23 mouse cellular contexts compared by ENCODE assay signal in the genomic region with DNA sequence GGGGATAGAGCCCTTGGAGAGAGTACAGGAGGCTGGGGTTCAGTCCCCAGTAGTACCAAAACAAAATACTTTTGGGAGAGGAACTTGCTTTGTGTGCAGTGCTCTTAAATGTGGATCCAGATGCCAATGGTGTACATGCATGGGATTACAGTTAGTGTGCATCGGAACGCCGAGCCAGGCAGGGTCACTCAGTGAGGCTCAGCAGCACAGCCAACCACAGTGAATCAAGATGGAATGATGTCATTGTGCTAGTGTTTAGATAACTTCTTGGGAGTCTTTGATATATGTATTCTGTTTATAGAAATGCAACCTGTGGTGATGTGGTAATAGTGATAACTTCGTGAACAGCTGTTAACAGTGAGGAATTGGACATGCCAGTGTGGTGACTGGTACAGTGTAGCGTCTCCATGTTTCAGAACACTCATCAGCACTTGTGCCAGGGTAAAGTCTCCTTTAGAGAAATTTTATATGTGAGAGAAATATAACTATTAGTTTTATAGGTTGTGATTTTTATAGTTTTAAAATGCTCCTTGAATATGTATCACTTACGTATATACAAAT. TPM values are rescaled to one million over a fixed set of nuclear protein-coding genes. Genes with fewer than 3 reads are reported as not detected.
DNase-seq lines count a peak whose midpoint lies in the region; ATAC-seq and TF ChIP-seq lines count a peak whose summit lies in the region.
"Had no signal": no experiment of that assay in that cellular context is flagged by ENCODE, and none has a peak within 500 bp of the region (broad histone marks: within the 10 kb centered on the region; RNA-seq: fewer than 3 reads in every experiment).

No protein-coding gene starts in this region.

- no peak overlapping the region for H3K9ac ChIP-seq in heart, embryonic 16.5 days (ENCODE audit: low read length)
- H3K9ac ChIP-seq in liver, embryonic 14.5 days (replicated peaks), result no peak overlapping the region
- H3K9ac ChIP-seq: limb, embryonic 12.5 days; lung, embryonic 14.5 days had no signal

- 0 out of 2 replicates have a peak overlapping the region, but pooled peaks have one; percentile 1 for H3K4me2 ChIP-seq in heart, embryonic 16.5 days (ENCODE audit: low read depth, low read length)
- H3K4me2 ChIP-seq in liver, embryonic 14.5 days (ENCODE audit: low read depth), result peak overlapping the region; percentile 47
- H3K4me2 ChIP-seq: limb, embryonic 12.5 days; lung, embryonic 14.5 days had no signal

- H3K36me3 ChIP-seq in heart, embryonic 16.5 days (ENCODE audit: control insufficient read depth, insufficient read depth), result no peaks in the 10 kb centered on the region
- H3K36me3 ChIP-seq in heart, embryonic 10.5 days, result no peaks in the 10 kb centered on the region
- no peaks in the 10 kb centered on the region for H3K36me3 ChIP-seq in liver, embryonic 14.5 days (replicated peaks; ENCODE audit: control insufficient read depth, insufficient read depth, low read depth)
- peaks cover 1% of the 10 kb centered on the region; the same call in 1 of the 2 replicates for H3K36me3 ChIP-seq in small intestine, adult 2 months (ENCODE audit: control insufficient read depth, insufficient read depth, low read length)
- H3K36me3 ChIP-seq: limb, embryonic 12.5 days; midbrain, embryonic 10.5 days had no signal

- ATAC-seq in heart, embryonic 16.5 days (replicated peaks; ENCODE audit: extremely low read depth, insufficient read depth, low FRiP score), result no peak; the same call in 1 of the 2 replicates
- ATAC-seq in erythroblast, adult 5-6 weeks (replicated peaks; ENCODE audit: low FRiP score, poor library complexity, severe bottlenecking), result 0 out of 2 replicates have a peak, but pooled peaks have one; percentile 17
- ATAC-seq in liver, embryonic 14.5 days (ENCODE audit: insufficient read depth), result peak; percentile 68; the same call in 1 of the 2 replicates

- no peak overlapping the region for H3K4me3 ChIP-seq in heart, embryonic 16.5 days (ENCODE audit: low read length)
- H3K4me3 ChIP-seq in heart, embryonic 10.5 days, result no peak overlapping the region
- H3K4me3 ChIP-seq in liver, embryonic 14.5 days (ENCODE audit: insufficient read depth in 1 of 2, low read depth in 2 of 2, low read length in 2 of 2), result no peak overlapping the region
- no peak overlapping the region; the same call in 1 of the 2 replicates for H3K4me3 ChIP-seq in small intestine, adult 2 months (ENCODE audit: low read depth, low read length)
- no peak overlapping the region for H3K4me3 ChIP-seq in cerebellum, adult 2 months (replicated peaks; ENCODE audit: insufficient read depth, low read depth, low read length)
- H3K4me3 ChIP-seq: gastrocnemius, adult 2 months; limb, embryonic 12.5 days; midbrain, embryonic 10.5 days had no signal

- no peaks in the 10 kb centered on the region for H3K9me3 ChIP-seq in heart, embryonic 16.5 days (replicated peaks; ENCODE audit: control insufficient read depth, low read length)
- no peaks in the 10 kb centered on the region for H3K9me3 ChIP-seq in heart, embryonic 10.5 days
- no peaks in the 10 kb centered on the region for H3K9me3 ChIP-seq in liver, embryonic 14.5 days (ENCODE audit: control insufficient read depth, low read length)
- H3K9me3 ChIP-seq: limb, embryonic 12.5 days; midbrain, embryonic 10.5 days had no signal

- TF ChIP-seq EP300 in liver, embryonic 14.5 days (IDR thresholded peaks at IDR 0.05; ENCODE audit: low read depth), result 0 out of 2 replicates have a peak, but pooled peaks have one; percentile 12

- peaks cover 16% of the 10 kb centered on the region for H3K4me1 ChIP-seq in heart, embryonic 16.5 days (ENCODE audit: control insufficient read depth, insufficient read depth, low read length)
- H3K4me1 ChIP-seq in heart, embryonic 10.5 days, result peaks cover 25% of the 10 kb centered on the region
- peaks cover 5 to 16% of the 10 kb centered on the region in 2 experiments for H3K4me1 ChIP-seq in liver, embryonic 14.5 days (replicated peaks; ENCODE audit: control insufficient read depth in 2 of 2, insufficient read depth in 2 of 2, low read length in 1 of 2)
- peaks cover 20% of the 10 kb centered on the region; the same call in 1 of the 2 replicates for H3K4me1 ChIP-seq in small intestine, adult 2 months (ENCODE audit: control insufficient read depth, insufficient read depth, insufficient read length, low read length)
- peaks cover 19% of the 10 kb centered on the region for H3K4me1 ChIP-seq in cerebellum, adult 2 months (ENCODE audit: control insufficient read depth, insufficient read depth, low read length)

- TF ChIP-seq POLR2A in small intestine, adult 2 months (IDR thresholded peaks at IDR 0.05; ENCODE audit: low read depth, low read length), result no peak
- TF ChIP-seq POLR2A in cerebellum, adult 2 months (IDR thresholded peaks at IDR 0.05; ENCODE audit: borderline replicate concordance, insufficient read depth, low read length), result no peak

- no peak for DNase-seq in heart, embryonic 10.5 days (ENCODE audit: low spot score)
- no peak for DNase-seq in liver, embryonic 14.5 days (ENCODE audit: low read depth in 3 of 3, low spot score in 3 of 3)
- no peak for DNase-seq in T-cell, adult 2 months (ENCODE audit: low spot score)
- DNase-seq in thymus, postnatal 14 days, result no peak
- no peak for DNase-seq in cerebellum, adult 2 months
- DNase-seq: adrenal gland, postnatal 14 days; cerebellum, adult 11-12 months; cerebellum, postnatal 25 days; gastrocnemius, adult 2 months; kidney, adult 9 months; kidney, postnatal 4 days; lung, embryonic 14.5 days; lung, postnatal 36 days; retina, postnatal 1 day had no signal

- no peak for TF ChIP-seq CTCF in liver, embryonic 14.5 days (IDR thresholded peaks at IDR 0.05; ENCODE audit: low read depth)
- TF ChIP-seq CTCF in small intestine, adult 2 months (IDR thresholded peaks at IDR 0.05; ENCODE audit: extremely low read depth, insufficient read length, insufficient replicate concordance, low read depth, low read length), result no peak
- no peak for TF ChIP-seq CTCF in cerebellum, adult 2 months (IDR thresholded peaks at IDR 0.05; ENCODE audit: borderline replicate concordance, insufficient read depth, low read depth, low read length)

- H3K27ac ChIP-seq in heart, embryonic 16.5 days (ENCODE audit: low read length), result 0 out of 2 replicates have a peak overlapping the region, but pooled peaks have one; percentile 15
- no peak overlapping the region for H3K27ac ChIP-seq in heart, embryonic 10.5 days
- H3K27ac ChIP-seq in liver, embryonic 14.5 days, result no peak overlapping the region
- H3K27ac ChIP-seq in small intestine, adult 2 months (ENCODE audit: insufficient read depth, low read depth, low read length), result peak overlapping the region; percentile 91
- no peak overlapping the region for H3K27ac ChIP-seq in cerebellum, adult 2 months (ENCODE audit: insufficient read depth, low read length)
- H3K27ac ChIP-seq: gastrocnemius, adult 2 months; limb, embryonic 12.5 days; midbrain, embryonic 10.5 days had no signal

- no peaks in the 10 kb centered on the region for H3K27me3 ChIP-seq in heart, embryonic 16.5 days (ENCODE audit: control insufficient read depth, insufficient read depth, low read length)
- no peaks in the 10 kb centered on the region for H3K27me3 ChIP-seq in heart, embryonic 10.5 days (ENCODE audit: insufficient read depth, poor library complexity, severe bottlenecking)
- no peaks in the 10 kb centered on the region for H3K27me3 ChIP-seq in liver, embryonic 14.5 days (ENCODE audit: control insufficient read depth, insufficient read depth, low read length)
- H3K27me3 ChIP-seq in small intestine, adult 2 months (ENCODE audit: control insufficient read depth, insufficient read depth, low read length), result no peaks in the 10 kb centered on the region
- H3K27me3 ChIP-seq in cerebellum, adult 2 months (ENCODE audit: control insufficient read depth, insufficient read depth, low read length), result no peaks in the 10 kb centered on the region
- H3K27me3 ChIP-seq: limb, embryonic 12.5 days had no signal

- WGBS in heart, embryonic 16.5 days, result 45% methylated on average over 6 of the region's 6 CpGs
- WGBS in heart, embryonic 10.5 days, result 81% methylated on average over 6 of the region's 6 CpGs
- WGBS in liver, embryonic 14.5 days (ENCODE audit: insufficient replicate concordance), result 54% methylated on average over 6 of the region's 6 CpGs
- 54% methylated on average over 6 of the region's 6 CpGs for WGBS in small intestine, adult 2 months
- 91% methylated on average over 6 of the region's 6 CpGs for WGBS in cerebellum, adult 2 months

RNA-seq across cellular contexts. Expression of a gene that starts 15.5 kb away (rescaled TPM):
- polyA plus RNA-seq in heart, embryonic 16.5 days (2015; fragmentation: Nextera tagmentation; extraction: Ambion mirVana), result not detected in 2 replicates
- polyA plus RNA-seq in heart, embryonic 10.5 days (2016; fragmentation: Nextera tagmentation; extraction: Ambion mirVana), result 0.10 TPM in 1 of 2 replicates, not detected in the other
- not detected in 2 replicates for total RNA-seq in erythroblast, adult 5-6 weeks (2015; ENCODE audit: low replicate concordance)
- total RNA-seq in erythroblast, adult 5-6 weeks (2017; ENCODE audit: low replicate concordance), result not detected in 2 replicates
- polyA plus RNA-seq in liver, embryonic 14.5 days (2012; rRNA removed), result 0.04 TPM in 1 of 2 replicates, not detected in the other
- polyA plus RNA-seq in liver, embryonic 14.5 days (2014; fragmentation: Nextera tagmentation; extraction: Ambion mirVana), result not detected in 2 replicates
- polyA plus RNA-seq in small intestine, adult 2 months (2012; rRNA removed), result 0.60 and 2.6 TPM in 2 replicates
- polyA plus RNA-seq in cerebellum, adult 2 months (2012; rRNA removed), result 0.52 and 0.75 TPM in 2 replicates
- total RNA-seq: adrenal gland, postnatal 14 days; midbrain, postnatal 0 days had no signal
- polyA plus RNA-seq: forebrain, embryonic 11.5 days; hindbrain, embryonic 11.5 days; limb, embryonic 12.5 days; lung, embryonic 14.5 days; midbrain, embryonic 10.5 days; midbrain, postnatal 0 days had no signal

RNA-seq across cellular contexts. Expression of a gene that starts 16.1 kb away (rescaled TPM):
- polyA plus RNA-seq in heart, embryonic 16.5 days (2015; fragmentation: Nextera tagmentation; extraction: Ambion mirVana), result 8.0 and 9.1 TPM in 2 replicates
- 9.9 and 11.6 TPM in 2 replicates for polyA plus RNA-seq in heart, embryonic 10.5 days (2016; fragmentation: Nextera tagmentation; extraction: Ambion mirVana)
- total RNA-seq in erythroblast, adult 5-6 weeks (2015; ENCODE audit: low replicate concordance), result 3.8 and 10.2 TPM in 2 replicates
- 1.8 and 2.1 TPM in 2 replicates for total RNA-seq in erythroblast, adult 5-6 weeks (2017; ENCODE audit: low replicate concordance)
- 1.9 and 2.6 TPM in 2 replicates for polyA plus RNA-seq in liver, embryonic 14.5 days (2012; rRNA removed)
- polyA plus RNA-seq in liver, embryonic 14.5 days (2014; fragmentation: Nextera tagmentation; extraction: Ambion mirVana), result 2.7 TPM in 2 replicates
- 13.7 and 30.6 TPM in 2 replicates for polyA plus RNA-seq in small intestine, adult 2 months (2012; rRNA removed)
- polyA plus RNA-seq in cerebellum, adult 2 months (2012; rRNA removed), result 34.0 and 35.4 TPM in 2 replicates

RNA-seq across cellular contexts. Expression of a gene that starts 52.1 kb away (rescaled TPM):
- 0.54 TPM in 1 of 2 replicates, not detected in the other for polyA plus RNA-seq in heart, embryonic 16.5 days (2015; fragmentation: Nextera tagmentation; extraction: Ambion mirVana)
- polyA plus RNA-seq in heart, embryonic 10.5 days (2016; fragmentation: Nextera tagmentation; extraction: Ambion mirVana), result 0.12 and 0.15 TPM in 2 replicates
- total RNA-seq in erythroblast, adult 5-6 weeks (2015; ENCODE audit: low replicate concordance), result not detected in 2 replicates
- not detected in 2 replicates for total RNA-seq in erythroblast, adult 5-6 weeks (2017; ENCODE audit: low replicate concordance)
- not detected in 2 replicates for polyA plus RNA-seq in liver, embryonic 14.5 days (2012; rRNA removed)
- not detected in 2 replicates for polyA plus RNA-seq in liver, embryonic 14.5 days (2014; fragmentation: Nextera tagmentation; extraction: Ambion mirVana)
- not detected in 2 replicates for polyA plus RNA-seq in small intestine, adult 2 months (2012; rRNA removed)
- not detected in 2 replicates for polyA plus RNA-seq in cerebellum, adult 2 months (2012; rRNA removed)
- total RNA-seq: left cerebral cortex, adult 8-10 months had no signal
- polyA plus RNA-seq: forebrain, embryonic 11.5 days; hindbrain, embryonic 11.5 days; lung, embryonic 14.5 days; midbrain, embryonic 10.5 days had no signal

RNA-seq across cellular contexts. Expression of a gene that starts 58.6 kb away (rescaled TPM):
- polyA plus RNA-seq in heart, embryonic 16.5 days (2015; fragmentation: Nextera tagmentation; extraction: Ambion mirVana), result 524 and 538 TPM in 2 replicates
- 377 and 438 TPM in 2 replicates for polyA plus RNA-seq in heart, embryonic 10.5 days (2016; fragmentation: Nextera tagmentation; extraction: Ambion mirVana)
- 85.7 and 89.7 TPM in 2 replicates for total RNA-seq in erythroblast, adult 5-6 weeks (2015; ENCODE audit: low replicate concordance)
- 72.2 and 93.7 TPM in 2 replicates for total RNA-seq in erythroblast, adult 5-6 weeks (2017; ENCODE audit: low replicate concordance)
- polyA plus RNA-seq in liver, embryonic 14.5 days (2012; rRNA removed), result 54.2 and 80.9 TPM in 2 replicates
- 126 and 134 TPM in 2 replicates for polyA plus RNA-seq in liver, embryonic 14.5 days (2014; fragmentation: Nextera tagmentation; extraction: Ambion mirVana)
- 131 and 371 TPM in 2 replicates for polyA plus RNA-seq in small intestine, adult 2 months (2012; rRNA removed)
- polyA plus RNA-seq in cerebellum, adult 2 months (2012; rRNA removed), result 247 and 258 TPM in 2 replicates

Comparison
In these comparisons a context has a peak if more than half of its experiments do, and no peak if none do; other contexts are left out.
1. H3K27ac ChIP-seq: peak in heart, embryonic 16.5 days (single experiment) and small intestine, adult 2 months (single experiment); none in heart, embryonic 10.5 days (single experiment), liver, embryonic 14.5 days (single experiment) and cerebellum, adult 2 months (single experiment).